Mouse (Mus musculus): ENCODE measurements around the gene Kif23. TPM values are rescaled to one million over a fixed set of nuclear protein-coding genes. Genes with fewer than 3 reads are reported as not detected.
A peak's percentile ranks its signal among the peaks of the same experiment; 100 is the strongest.

The Kif23 gene
- polyA plus RNA-seq, 1 experiment from 2014 or later = 121 TPM

- Histone ChIP-seq H3K4me3 (replicated peaks) (peak overlapping the region; percentile 77), H3K4me1 (replicated peaks) (peaks cover 18% of the 10 kb centered on the region), H3K9me3 (no peaks in the 10 kb centered on the region), H3K36me3 (peaks cover 22% of the 10 kb centered on the region), H3K27ac (peak overlapping the region; percentile 84), H3K9ac (replicated peaks) (peak overlapping the region; percentile 78), H3K4me2 (peak overlapping the region; percentile 91), H3K27me3 (no peaks in the 10 kb centered on the region)
- peak; percentile 76 for ATAC-seq (ENCODE audit: insufficient number of reproducible peaks, insufficient read depth, low FRiP score, low TSS enrichment, low read depth)
- WGBS = under 1% methylated on average over 38 of the region's 38 CpGs
Observed at GRCm38 (mm10) chr9:61945973-61946611, 482 bp downstream of the Kif23 start.

- Histone ChIP-seq H3K9me3 (no peaks in the 10 kb centered on the region), H3K9ac (replicated peaks) (no peak overlapping the region), H3K4me1 (replicated peaks) (peaks cover 7% of the 10 kb centered on the region), H3K36me3 (peaks cover 71% of the 10 kb centered on the region), H3K4me3 (replicated peaks) (no peak overlapping the region), H3K4me2 (no peak overlapping the region), H3K27ac (no peak overlapping the region), H3K27me3 (no peaks in the 10 kb centered on the region)
- ATAC-seq (ENCODE audit: insufficient number of reproducible peaks, insufficient read depth, low FRiP score, low TSS enrichment, low read depth) = no peak
- WGBS = 92% methylated on average over 3 of the region's 3 CpGs
Observed at GRCm38 (mm10) chr9:61941054-61941453, 5.5 kb downstream of the Kif23 start.

DNA sequence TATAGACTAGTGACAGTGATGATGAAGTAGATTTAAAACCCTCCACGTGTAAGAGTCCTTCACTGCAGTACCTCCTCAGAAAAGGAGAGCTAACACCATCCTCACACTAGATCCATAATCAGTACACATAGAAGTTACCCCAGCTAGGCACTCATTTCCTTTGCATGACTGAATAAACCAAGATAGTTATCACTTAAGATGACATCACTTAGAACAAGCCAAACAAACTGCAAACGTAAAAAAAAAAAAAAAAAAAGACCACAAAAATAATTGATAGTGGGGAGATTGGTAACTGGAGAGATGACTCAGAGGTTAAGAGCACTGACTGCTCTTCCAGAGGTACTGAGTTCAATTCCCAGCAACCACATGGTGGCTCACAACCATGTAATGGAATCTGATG lies 13.2 kb downstream of the Kif23 start:
- H3K36me3 ChIP-seq = peaks cover 96% of the 10 kb centered on the region
- H3K9ac ChIP-seq (replicated peaks) = no peak overlapping the region
- no peaks in the 10 kb centered on the region for H3K4me1 ChIP-seq (replicated peaks)
- no peaks in the 10 kb centered on the region for H3K27me3 ChIP-seq
- H3K4me2 ChIP-seq = no peak overlapping the region
- no peak overlapping the region for H3K4me3 ChIP-seq (replicated peaks)
- WGBS = 82% methylated on average over 2 of the region's 2 CpGs
- no peaks in the 10 kb centered on the region for H3K9me3 ChIP-seq
- no peak overlapping the region for H3K27ac ChIP-seq
- no peak for ATAC-seq (ENCODE audit: insufficient number of reproducible peaks, insufficient read depth, low FRiP score, low TSS enrichment, low read depth)

DNA sequence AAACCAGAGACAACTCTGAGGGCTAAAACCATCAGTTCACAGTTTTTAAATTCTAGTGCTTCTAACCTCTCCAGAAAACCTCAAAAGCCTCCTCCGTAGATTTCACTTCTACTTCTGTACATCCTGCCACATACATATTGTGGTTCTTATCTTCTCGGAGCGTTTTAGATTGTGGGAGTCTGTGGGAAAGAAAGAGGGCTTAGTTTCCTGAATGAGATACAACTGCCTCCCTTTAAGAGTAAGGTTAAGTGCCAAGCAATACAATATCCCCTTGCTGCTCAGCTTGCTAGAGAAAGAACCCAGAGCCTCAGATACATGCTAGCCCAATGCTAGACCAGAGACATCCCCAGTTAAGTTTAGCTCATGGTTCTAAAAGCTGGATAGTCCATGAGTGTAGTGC lies 14.6 kb downstream of the Kif23 start:
- no peak for ATAC-seq (ENCODE audit: insufficient number of reproducible peaks, insufficient read depth, low FRiP score, low TSS enrichment, low read depth)
- H3K4me1 ChIP-seq (replicated peaks) = no peaks in the 10 kb centered on the region

GRCm38 (mm10) chr9:61925086-61925660 lies 21.4 kb downstream of the Kif23 start:
- H3K9ac ChIP-seq (replicated peaks) = no peak overlapping the region
- no peak for ATAC-seq (ENCODE audit: insufficient number of reproducible peaks, insufficient read depth, low FRiP score, low TSS enrichment, low read depth)
- H3K4me1 ChIP-seq (replicated peaks) = no peaks in the 10 kb centered on the region
- H3K4me2 ChIP-seq = no peak overlapping the region
- H3K4me3 ChIP-seq (replicated peaks) = no peak overlapping the region
- no peaks in the 10 kb centered on the region for H3K9me3 ChIP-seq
- no peaks in the 10 kb centered on the region for H3K27me3 ChIP-seq
- no peak overlapping the region for H3K27ac ChIP-seq
- WGBS = 93% methylated on average over 10 of the region's 10 CpGs
- H3K36me3 ChIP-seq = peaks cover 97% of the 10 kb centered on the region

More for the DNA sequence above, 14.6 kb downstream of the Kif23 start:
- Histone ChIP-seq H3K36me3 (peaks cover 97% of the 10 kb centered on the region), H3K9ac (replicated peaks) (no peak overlapping the region), H3K27me3 (no peaks in the 10 kb centered on the region), H3K4me3 (replicated peaks) (no peak overlapping the region), H3K27ac (no peak overlapping the region), H3K4me2 (no peak overlapping the region), H3K9me3 (no peaks in the 10 kb centered on the region)
- WGBS = 93% methylated on average over 3 of the region's 3 CpGs

DNA sequence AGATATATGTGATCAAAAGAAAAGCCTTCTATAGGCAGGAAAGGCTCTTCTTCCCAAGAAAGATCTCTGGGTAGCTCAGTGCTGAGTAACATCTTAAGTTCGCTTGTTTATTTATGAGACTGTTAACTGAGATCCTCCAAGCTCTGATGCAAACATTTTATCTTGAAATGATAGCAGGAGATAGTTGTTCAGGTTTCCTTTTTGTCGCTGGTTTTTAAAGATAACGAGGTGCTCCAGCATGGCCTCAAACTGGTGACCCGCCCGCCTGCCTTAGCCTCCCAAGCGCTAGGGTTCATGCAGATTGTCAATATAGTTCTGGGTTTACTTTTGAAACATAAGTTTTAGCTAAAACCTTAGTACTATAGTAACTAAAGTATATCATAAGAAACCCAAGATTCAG lies 26.2 kb downstream of the Kif23 start:
- H3K4me3 ChIP-seq (replicated peaks) = no peak overlapping the region
- no peaks in the 10 kb centered on the region for H3K4me1 ChIP-seq (replicated peaks)
- H3K9ac ChIP-seq (replicated peaks) = no peak overlapping the region
- no peak for ATAC-seq (ENCODE audit: insufficient number of reproducible peaks, insufficient read depth, low FRiP score, low TSS enrichment, low read depth)
- no peak overlapping the region for H3K4me2 ChIP-seq
- no peaks in the 10 kb centered on the region for H3K9me3 ChIP-seq
- WGBS = 93% methylated on average over 6 of the region's 6 CpGs
- H3K27ac ChIP-seq = no peak overlapping the region
- H3K27me3 ChIP-seq = no peaks in the 10 kb centered on the region
- H3K36me3 ChIP-seq = peaks cover 86% of the 10 kb centered on the region

- H3K9ac ChIP-seq (replicated peaks) = no peak overlapping the region
- 91% methylated on average over 5 of the region's 5 CpGs for WGBS
- peaks cover 78% of the 10 kb centered on the region for H3K36me3 ChIP-seq
- H3K4me3 ChIP-seq (replicated peaks) = no peak overlapping the region
- no peak overlapping the region for H3K27ac ChIP-seq
- ATAC-seq (ENCODE audit: insufficient number of reproducible peaks, insufficient read depth, low FRiP score, low TSS enrichment, low read depth) = no peak
- no peaks in the 10 kb centered on the region for H3K27me3 ChIP-seq
- no peak overlapping the region for H3K4me2 ChIP-seq
- peaks cover 3% of the 10 kb centered on the region; the same call in 1 of the 2 replicates for H3K4me1 ChIP-seq (replicated peaks)
- no peaks in the 10 kb centered on the region for H3K9me3 ChIP-seq
Observed at GRCm38 (mm10) chr9:61919464-61919863, 27.1 kb downstream of the Kif23 start.

GRCm38 (mm10) chr9:61917436-61917835 lies 29.1 kb downstream of the Kif23 start:
- no peak overlapping the region for H3K4me3 ChIP-seq (replicated peaks)
- H3K36me3 ChIP-seq = peaks cover 68% of the 10 kb centered on the region
- H3K9me3 ChIP-seq = no peaks in the 10 kb centered on the region
- no peak for ATAC-seq (ENCODE audit: insufficient number of reproducible peaks, insufficient read depth, low FRiP score, low TSS enrichment, low read depth)
- no peaks in the 10 kb centered on the region for H3K27me3 ChIP-seq
- H3K4me2 ChIP-seq = no peak overlapping the region
- H3K9ac ChIP-seq (replicated peaks) = no peak overlapping the region
- H3K4me1 ChIP-seq (replicated peaks) = peaks cover 15% of the 10 kb centered on the region
- no peak overlapping the region for H3K27ac ChIP-seq
- 87% methylated on average over 6 of the region's 6 CpGs for WGBS

GRCm38 (mm10) chr9:61916986-61917385 lies 29.6 kb downstream of the Kif23 start:
- H3K4me1 ChIP-seq (replicated peaks) = peaks cover 15% of the 10 kb centered on the region
- H3K9ac ChIP-seq (replicated peaks) = no peak overlapping the region
- no peak overlapping the region for H3K27ac ChIP-seq
- H3K4me2 ChIP-seq = no peak overlapping the region
- no peaks in the 10 kb centered on the region for H3K27me3 ChIP-seq
- WGBS = 92% methylated on average over 3 of the region's 3 CpGs
- no peak overlapping the region for H3K4me3 ChIP-seq (replicated peaks)
- H3K36me3 ChIP-seq = peaks cover 68% of the 10 kb centered on the region
- no peak for ATAC-seq (ENCODE audit: insufficient number of reproducible peaks, insufficient read depth, low FRiP score, low TSS enrichment, low read depth)
- H3K9me3 ChIP-seq = no peaks in the 10 kb centered on the region

GRCm38 (mm10) chr9:61915393-61916005 lies 31.1 kb downstream of the Kif23 start:
- peak overlapping the region; percentile 94 for H3K27ac ChIP-seq
- peaks cover 18% of the 10 kb centered on the region for H3K4me1 ChIP-seq (replicated peaks)
- H3K27me3 ChIP-seq = no peaks in the 10 kb centered on the region
- peaks cover 67% of the 10 kb centered on the region for H3K36me3 ChIP-seq
- WGBS = 41% methylated on average over 4 of the region's 4 CpGs
- H3K4me2 ChIP-seq = peak overlapping the region; percentile 77
- ATAC-seq (ENCODE audit: insufficient number of reproducible peaks, insufficient read depth, low FRiP score, low TSS enrichment, low read depth) = no peak
- H3K9ac ChIP-seq (replicated peaks) = peak overlapping the region; percentile 64; the same call in 1 of the 2 replicates
- H3K4me3 ChIP-seq (replicated peaks) = peak overlapping the region; percentile 90
- H3K9me3 ChIP-seq = no peaks in the 10 kb centered on the region

GRCm38 (mm10) chr9:61914917-61915300 lies 31.7 kb downstream of the Kif23 start:
- H3K9me3 ChIP-seq = no peaks in the 10 kb centered on the region
- peak overlapping the region; percentile 94 for H3K27ac ChIP-seq
- ATAC-seq (ENCODE audit: insufficient number of reproducible peaks, insufficient read depth, low FRiP score, low TSS enrichment, low read depth) = no peak
- H3K4me2 ChIP-seq = peak overlapping the region; percentile 77
- peak overlapping the region; percentile 90 for H3K4me3 ChIP-seq (replicated peaks)
- 2% methylated on average over 13 of the region's 13 CpGs for WGBS
- peaks cover 18% of the 10 kb centered on the region for H3K4me1 ChIP-seq (replicated peaks)
- H3K36me3 ChIP-seq = peaks cover 61% of the 10 kb centered on the region
- H3K27me3 ChIP-seq = no peaks in the 10 kb centered on the region
- peak overlapping the region; percentile 64 for H3K9ac ChIP-seq (replicated peaks)

Measured in limb, embryonic 12.5 days (tissue).